Mouse (Mus musculus) heart, postnatal 14 days (tissue): ENCODE data around the gene Tspan10. TPM values are rescaled to one million over a fixed set of nuclear protein-coding genes. Genes with fewer than 3 reads are reported as not detected.

Source experiments
- DNase-seq, 2 experiments: peaks; one replicate each; pipeline ENCODE4 v3.0.0; 2021 to 2022
- intact Hi-C: fragments of 180-260 bp; cut with DNase I; formaldehyde crosslinking; loops from one replicate; pipeline ENCODE4 v1.15.1; 2025
- total RNA-seq, 2 experiments: library from RNA; stranded (reverse); gene quantifications; 2 replicates each; pipeline ENCODE4 v1.2.3; 2021

The Tspan10 gene
- total RNA-seq, 2 experiments from 2014 or later = 0.98 to 2.5 TPM

- DNase-seq = no peak
- intact Hi-C loops = no loop called here
Measured at GRCm38 (mm10) chr11:120453306-120453705, 10.9 kb downstream of the Tspan10 start, which contains the start of gene Pde6g. Gene Pde6g (minus strand): TSS chr11:120453500.

DNA sequence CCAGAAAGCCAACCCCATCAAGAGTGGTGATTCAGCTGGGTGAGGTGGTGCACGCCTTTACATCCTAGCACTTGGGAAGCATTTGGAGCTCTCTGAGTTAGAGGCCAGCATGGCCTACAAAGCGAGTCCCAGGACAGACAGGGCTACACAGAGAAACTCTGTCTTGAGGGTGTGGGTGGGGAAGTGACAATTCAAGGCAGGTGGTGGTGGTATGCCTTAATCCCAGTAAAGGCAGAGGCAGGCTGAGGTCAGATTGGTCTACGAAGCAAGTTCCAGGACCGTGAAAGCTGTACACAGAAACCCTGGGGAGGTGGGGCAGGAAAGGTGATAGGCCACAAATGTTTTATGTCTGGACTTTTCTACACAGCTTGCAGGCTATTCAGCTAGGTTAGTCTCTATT lies 12.5 kb downstream of the Tspan10 start:
- no peak for DNase-seq
- intact Hi-C loops = no loop called here

DNA sequence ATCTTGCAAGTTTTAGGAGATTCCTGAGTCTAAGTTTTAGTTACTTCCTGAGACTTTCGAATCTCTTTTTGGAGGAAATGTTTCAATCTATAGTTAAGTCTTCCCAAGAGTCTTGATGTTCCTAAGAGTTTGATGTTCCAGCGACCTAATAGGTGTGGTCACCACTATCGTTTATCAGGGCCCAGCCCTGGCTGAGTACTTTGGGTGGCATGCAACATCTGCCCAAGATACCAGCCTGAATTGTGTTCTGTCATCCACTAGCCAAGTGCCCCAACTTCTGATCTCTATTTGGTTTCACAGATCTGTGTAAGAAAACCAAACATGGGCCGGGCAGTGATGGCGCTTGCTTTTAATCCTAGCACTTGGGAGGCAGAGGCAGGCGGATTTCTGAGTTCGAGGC lies 13.0 kb downstream of the Tspan10 start:
- no peak for DNase-seq
- intact Hi-C loops = no loop called here

DNA sequence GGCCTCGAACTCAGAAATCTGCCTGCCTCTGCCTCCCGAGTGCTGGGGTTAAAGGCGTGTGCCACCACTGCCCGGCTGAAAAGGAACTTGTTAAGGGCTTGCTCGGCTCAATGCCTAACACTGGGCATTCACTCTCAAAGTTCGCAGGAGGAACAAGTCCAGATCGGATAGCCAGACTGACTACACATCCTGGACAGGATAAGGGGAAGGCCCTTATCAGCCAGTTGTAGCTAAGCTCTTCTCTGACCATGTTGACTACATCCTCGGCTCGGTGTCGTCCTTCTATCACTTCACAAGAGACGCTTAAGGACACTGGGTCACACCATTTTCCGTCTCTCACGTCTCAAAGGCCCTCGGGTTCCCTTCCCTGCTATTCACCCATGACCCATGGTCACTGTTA lies 14.9 kb downstream of the Tspan10 start:
- DNase-seq = peak in 1 of 2 experiments; percentile 21
- intact Hi-C loops = no loop called here

DNA sequence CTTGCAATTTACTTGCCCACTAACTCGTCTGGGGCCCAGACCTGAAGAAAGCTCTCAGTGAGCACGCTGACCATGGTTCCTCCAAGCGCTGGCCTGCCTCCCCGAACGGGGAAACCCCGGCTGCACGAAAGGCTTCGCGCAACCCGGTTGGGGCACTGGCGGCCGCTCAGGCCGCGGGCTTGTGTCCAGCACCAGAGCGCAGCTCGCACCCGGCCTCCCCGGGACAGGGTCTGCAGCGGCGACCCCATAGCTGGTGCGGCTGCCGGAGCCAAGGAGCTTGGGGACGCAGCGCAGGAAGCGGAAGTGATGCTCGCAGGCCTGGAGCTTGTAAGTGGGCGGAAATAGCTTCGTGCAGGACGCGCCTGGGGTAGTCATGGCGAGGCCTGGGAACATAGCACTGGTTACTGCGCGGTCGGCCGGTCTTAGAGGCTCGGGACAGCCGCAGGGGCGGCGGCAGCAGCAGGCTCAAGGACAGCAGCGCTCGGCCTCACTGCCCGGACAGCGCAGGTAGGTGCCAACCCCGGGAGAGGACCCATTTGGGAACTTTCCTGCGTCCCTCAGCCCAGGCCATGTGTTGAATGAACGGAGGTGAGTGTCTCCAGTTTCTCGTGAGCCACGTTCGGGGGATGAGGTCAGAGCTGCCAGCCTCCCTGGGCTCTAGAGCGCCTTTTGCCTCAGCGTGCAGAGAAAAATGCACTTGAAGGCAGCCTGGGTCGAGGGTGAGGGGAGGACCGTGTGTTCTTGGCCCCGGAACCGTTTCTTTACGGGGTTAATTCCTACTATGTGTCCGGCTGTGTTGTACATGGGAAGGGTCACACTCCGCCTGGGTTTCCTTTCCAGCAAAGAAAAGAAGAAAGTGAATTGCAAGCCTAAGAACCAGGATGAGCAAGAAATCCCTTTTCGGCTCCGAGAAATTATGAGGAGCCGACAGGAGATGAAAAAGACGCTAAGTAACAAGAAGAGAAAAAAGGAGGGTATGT lies 15.6 kb downstream of the Tspan10 start, which contains the start of the genes Oxld1 and Ccdc137:
TSS of gene Oxld1 (minus strand) at position 297 of the 980 bp plus-strand sequence.
TSS of gene Ccdc137 (plus strand) at position 344 of the 980 bp plus-strand sequence.
- intact Hi-C loops = loop anchor here (1.0 kb wide), 1 partner anchor 9 kb away; the partner anchor contains the start of gene Arl16
- peak; percentile 76 to 83 for DNase-seq

- DNase-seq = no peak
- intact Hi-C loops = loop anchor here (1.0 kb wide), 1 partner anchor 8 kb away; the partner anchor contains the start of gene Arl16
Measured at GRCm38 (mm10) chr11:120458847-120459597, 16.6 kb downstream of the Tspan10 start.

- no peak for DNase-seq
- intact Hi-C loops = no loop called here
Measured at GRCm38 (mm10) chr11:120463536-120463935, 21.1 kb downstream of the Tspan10 start.

DNA sequence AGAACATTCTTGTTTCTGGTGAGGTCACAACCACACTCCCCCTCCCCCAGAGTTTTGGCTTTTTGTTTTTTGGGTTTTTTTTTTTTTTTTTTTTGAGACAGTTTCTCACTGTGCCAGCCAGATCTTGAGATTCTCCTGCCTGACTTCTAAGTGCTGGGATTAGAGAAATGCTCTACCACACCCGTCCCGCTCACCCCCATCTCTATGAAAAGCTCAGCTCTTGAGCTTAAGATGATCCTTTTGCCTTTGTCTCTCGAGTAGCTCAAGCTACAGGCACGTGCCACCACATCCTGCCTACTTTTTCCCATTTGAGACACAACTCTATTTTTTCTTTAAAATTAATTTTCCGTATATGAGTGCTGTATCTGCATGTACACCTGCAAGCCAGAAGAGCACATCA lies 21.9 kb downstream of the Tspan10 start:
- DNase-seq = no peak
- intact Hi-C loops = no loop called here

GRCm38 (mm10) chr11:120465521-120465920 lies 23.1 kb downstream of the Tspan10 start:
- DNase-seq = no peak
- intact Hi-C loops = no loop called here

DNA sequence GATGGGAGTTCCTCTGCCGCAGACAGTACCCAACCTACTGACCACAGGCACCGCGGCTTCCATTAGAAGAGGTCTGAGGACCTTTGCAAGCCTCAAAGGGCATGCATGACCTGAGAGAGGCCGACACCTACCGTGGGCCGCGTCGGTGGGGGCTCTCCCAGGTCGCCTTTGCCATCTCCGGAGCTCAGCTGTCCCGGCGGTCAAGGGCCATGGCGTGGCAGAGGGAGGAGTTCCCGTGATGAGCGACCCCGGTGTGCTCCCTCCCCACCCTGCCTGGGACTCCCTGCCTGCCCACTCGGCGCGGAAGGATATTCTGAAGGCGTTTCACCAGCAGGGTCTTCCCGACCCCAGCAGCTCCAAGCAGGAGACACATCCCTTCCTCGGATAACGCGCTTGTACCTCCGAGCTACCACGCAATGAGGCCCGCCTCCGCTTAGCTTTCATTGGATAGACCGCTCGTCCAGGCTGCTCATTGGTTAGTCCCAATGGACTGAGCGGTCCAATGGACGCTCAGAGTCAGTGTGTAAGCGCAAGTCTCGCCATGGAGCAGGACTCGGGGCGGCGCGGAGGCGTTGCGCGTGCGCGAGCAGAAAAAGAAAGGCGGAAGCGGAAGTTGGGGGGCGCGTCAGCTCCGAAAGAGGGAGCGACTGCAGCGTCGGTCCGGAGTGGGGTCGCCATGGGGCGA lies 24.7 kb downstream of the Tspan10 start, which contains the start of gene Arl16:
TSS of gene Arl16 (minus strand) at position 557 of the 685 bp plus-strand sequence.
- DNase-seq = peak; percentile 94
- intact Hi-C loops = loop anchor here (1.0 kb wide), 1 partner anchor 9 kb away; the partner anchor contains the start of genes Ccdc137 and Oxld1

GRCm38 (mm10) chr11:120467736-120468092 lies 25.3 kb downstream of the Tspan10 start:
- intact Hi-C loops = loop anchor here (1.0 kb wide), 1 partner anchor 9 kb away; the partner anchor contains the start of genes Ccdc137 and Oxld1
- no peak for DNase-seq

DNA sequence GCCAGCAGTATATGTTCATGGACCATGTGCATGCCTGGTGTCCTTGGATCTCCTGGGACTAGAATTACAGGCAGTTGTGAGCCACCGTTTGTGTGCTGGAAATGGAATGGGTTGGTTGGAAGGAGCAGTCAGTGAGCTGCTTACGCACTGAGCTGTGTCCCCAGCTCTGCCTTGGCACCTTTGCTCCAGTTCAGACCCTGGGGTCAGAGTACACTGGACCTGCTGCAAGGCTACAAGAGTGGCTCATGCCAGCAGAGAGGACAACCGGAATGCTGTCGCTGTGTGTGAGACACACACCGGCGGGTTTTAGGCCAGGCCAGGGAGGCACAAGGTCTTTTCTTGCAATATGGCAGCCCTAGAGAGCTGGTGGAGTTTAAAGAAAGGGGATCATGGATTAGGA lies 29.6 kb downstream of the Tspan10 start:
- DNase-seq = no peak
- intact Hi-C loops = no loop called here

- intact Hi-C loops = no loop called here
- DNase-seq = no peak
Measured at GRCm38 (mm10) chr11:120483448-120483934, 41.0 kb downstream of the Tspan10 start.

- peak; percentile 90 for DNase-seq
- intact Hi-C loops = no loop called here
Measured at GRCm38 (mm10) chr11:120484265-120484981, 42.0 kb downstream of the Tspan10 start, which contains the start of gene Mrpl12. Gene Mrpl12 (plus strand): TSS chr11:120484613.

DNA sequence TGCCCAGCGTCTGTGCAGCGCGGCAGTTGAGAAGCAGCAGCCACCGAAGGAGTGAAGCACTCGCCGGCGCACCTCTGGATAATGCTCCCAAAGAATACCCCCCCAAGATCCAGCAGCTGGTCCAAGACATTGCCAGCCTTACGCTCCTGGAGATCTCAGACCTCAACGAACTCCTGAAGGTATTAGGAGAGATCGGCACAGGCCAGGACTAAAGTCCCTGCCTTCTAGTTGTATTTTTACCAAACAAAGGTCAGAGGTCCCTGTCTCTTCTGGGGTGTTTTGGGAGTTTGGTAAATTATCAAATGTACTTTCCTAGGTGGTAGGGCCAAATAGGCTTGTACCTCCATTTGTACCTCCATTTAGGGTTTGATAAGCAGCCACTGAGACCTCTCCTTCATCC lies 42.8 kb downstream of the Tspan10 start:
- intact Hi-C loops = loop anchor here (5.0 kb wide), 1 partner anchor 227 kb away; the partner anchor contains the start of genes Cenpx and Lrrc45
- no peak for DNase-seq

DNA sequence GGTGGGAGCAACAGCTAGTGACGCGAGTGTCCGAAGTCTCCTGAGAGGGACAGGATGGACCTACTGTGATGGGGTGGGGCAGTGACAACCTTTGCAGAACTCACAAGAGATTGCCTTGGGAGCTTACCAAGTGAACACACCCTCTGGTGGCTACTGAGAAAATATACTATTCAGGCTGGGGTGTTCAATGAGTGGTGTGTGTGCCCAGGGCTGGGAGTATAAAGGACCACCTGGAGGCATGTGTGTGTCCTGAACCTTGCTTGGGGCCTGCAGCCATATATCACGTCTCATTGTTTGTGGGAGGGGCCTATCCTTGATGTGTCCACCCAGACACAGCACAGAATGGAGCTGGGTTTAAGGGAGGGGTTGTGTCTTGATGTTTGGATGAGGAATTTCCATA lies 46.1 kb downstream of the Tspan10 start:
- DNase-seq = no peak
- intact Hi-C loops = loop anchor here (5.0 kb wide), 1 partner anchor 224 kb away; the partner anchor contains the start of genes Cenpx and Lrrc45

GRCm38 (mm10) chr11:120489054-120489761 lies 46.8 kb downstream of the Tspan10 start:
- intact Hi-C loops = loop anchor here (1.0 to 5.0 kb wide), 2 partner anchors 123 to 223 kb away; partner anchors contain the start of genes Cenpx and Lrrc45
- DNase-seq = peak; percentile 62 to 73
